Mouse (Mus musculus) small intestine, adult 2 months (tissue): ENCODE data around the gene Crip2.
A peak's percentile ranks its signal among the peaks of the same experiment; 100 is the strongest.

Source experiments
- CTCF ChIP-seq: fragments of 200-500 bp; IDR thresholded peaks from 2 replicates; pipeline ENCODE4 v1.5.1; 2012; ENCODE audit warnings: low read depth, mild to moderate bottlenecking, control low read depth, inconsistent platforms, low read length, moderate library complexity, mixed read lengths; ENCODE audit not compliant: insufficient replicate concordance, insufficient read length; ENCODE audit errors: extremely low read depth
- POLR2A ChIP-seq: fragments of 200-500 bp; IDR thresholded peaks from 2 replicates; pipeline ENCODE4 v1.6.1; 2012; ENCODE audit warnings: low read depth, mild to moderate bottlenecking, control low read depth, inconsistent platforms, low read length, moderate library complexity

GRCm38 (mm10) chr12:113144001-113144756 lies 4.1 kb downstream of the Crip2 start:
- TF ChIP-seq POLR2A (no peak), CTCF (peak; percentile 89; the same call in 1 of the 2 replicates)
